ENCODE assay signal across 23 mouse cellular contexts in the genomic region with DNA sequence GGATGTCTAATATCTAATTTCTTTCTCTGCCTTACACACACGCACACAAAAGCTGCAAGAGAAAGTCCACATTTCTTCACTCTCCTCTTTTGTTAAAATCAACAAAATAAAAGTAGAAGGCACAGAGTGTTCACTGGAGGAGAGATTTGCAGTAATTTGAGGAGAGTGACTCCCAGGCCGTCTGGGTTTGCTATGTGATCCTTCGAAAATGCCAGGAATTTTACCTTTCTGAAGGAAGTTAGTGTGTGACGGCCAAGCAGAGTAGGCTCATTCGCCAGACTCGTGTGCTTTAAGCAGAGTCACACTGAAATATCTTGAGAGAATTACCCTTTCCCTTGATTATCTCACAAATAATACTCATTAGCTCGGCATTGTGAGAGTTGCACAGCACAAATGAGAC.
DNase-seq lines count a peak whose midpoint lies in the region; ATAC-seq and TF ChIP-seq lines count a peak whose summit lies in the region.
"Had no signal": no experiment of that assay in that cellular context is flagged by ENCODE, and none has a peak within 500 bp of the region (broad histone marks: within the 10 kb centered on the region; RNA-seq: fewer than 3 reads in every experiment).

No protein-coding gene starts in this region.

- no peaks in the 10 kb centered on the region for H3K27me3 ChIP-seq in lung, embryonic 14.5 days (ENCODE audit: insufficient read depth, low read length)
- no peaks in the 10 kb centered on the region for H3K27me3 ChIP-seq in lung, postnatal 0 days (replicated peaks; ENCODE audit: insufficient read depth, low read length)
- no peaks in the 10 kb centered on the region for H3K27me3 ChIP-seq in limb, embryonic 12.5 days
- H3K27me3 ChIP-seq: heart, embryonic 13.5 days; hindbrain, embryonic 12.5 days; liver, embryonic 13.5 days; megakaryocyte, embryonic 14.5 days; midbrain, embryonic 15.5 days; neural tube, embryonic 12.5 days had no signal

- no peak for ATAC-seq in lung, embryonic 14.5 days (ENCODE audit: insufficient read depth)
- ATAC-seq in lung, postnatal 0 days, result no peak
- no peak for ATAC-seq in limb, embryonic 12.5 days (ENCODE audit: insufficient number of reproducible peaks, insufficient read depth, low FRiP score, low TSS enrichment, low read depth)
- ATAC-seq in megakaryocyte-erythroid progenitor cell, adult 5-6 weeks (replicated peaks; ENCODE audit: low FRiP score, low TSS enrichment, poor library complexity, severe bottlenecking), result no peak
- ATAC-seq: intestine, postnatal 0 days; midbrain, embryonic 15.5 days had no signal

- peak; percentile 61 for DNase-seq in embryo, embryonic 10 days (ENCODE audit: low spot score)
- no peak for DNase-seq in embryo, embryonic 9.5 days (ENCODE audit: extremely low spot score)
- DNase-seq in lung, embryonic 14.5 days, result peak; percentile 25
- DNase-seq in lung, postnatal 0 days (ENCODE audit: low spot score), result no peak
- DNase-seq in adrenal gland, postnatal 25 days, result no peak
- DNase-seq: adrenal gland, postnatal 14 days; cerebellum, adult 9-10 months; gastrocnemius, postnatal 25 days; heart, adult 2 months; heart, postnatal 14 days; liver, embryonic 13.5 days; lung, adult 2 months; lung, postnatal 36 days; right cerebral cortex, postnatal 4 days; thymus, postnatal 25 days had no signal

- no peak overlapping the region for H3K27ac ChIP-seq in lung, embryonic 14.5 days (ENCODE audit: low read depth)
- H3K27ac ChIP-seq in lung, postnatal 0 days (ENCODE audit: low read length), result no peak overlapping the region
- H3K27ac ChIP-seq in limb, embryonic 12.5 days, result 0 out of 2 replicates have a peak overlapping the region, but pooled peaks have one; percentile 2
- H3K27ac ChIP-seq: heart, adult 2 months; heart, embryonic 13.5 days; hindbrain, embryonic 12.5 days; liver, embryonic 13.5 days; midbrain, embryonic 15.5 days; neural tube, embryonic 12.5 days had no signal

- no peaks in the 10 kb centered on the region for H3K36me3 ChIP-seq in lung, embryonic 14.5 days (ENCODE audit: insufficient read depth)
- H3K36me3 ChIP-seq in lung, postnatal 0 days (ENCODE audit: insufficient read depth, low read length), result no peaks in the 10 kb centered on the region
- H3K36me3 ChIP-seq in limb, embryonic 12.5 days, result no peaks in the 10 kb centered on the region
- H3K36me3 ChIP-seq: heart, embryonic 13.5 days; hindbrain, embryonic 12.5 days; liver, embryonic 13.5 days; midbrain, embryonic 15.5 days; neural tube, embryonic 12.5 days had no signal

- H3K4me3 ChIP-seq in lung, embryonic 14.5 days (ENCODE audit: low read depth, low read length), result no peak overlapping the region
- no peak overlapping the region for H3K4me3 ChIP-seq in lung, postnatal 0 days (ENCODE audit: low read depth, low read length)
- no peak overlapping the region for H3K4me3 ChIP-seq in limb, embryonic 12.5 days (replicated peaks)
- H3K4me3 ChIP-seq: heart, adult 2 months; heart, embryonic 13.5 days; hindbrain, embryonic 12.5 days; liver, embryonic 13.5 days; megakaryocyte, embryonic 14.5 days; midbrain, embryonic 15.5 days; neural tube, embryonic 12.5 days had no signal

- H3K4me1 ChIP-seq in lung, embryonic 14.5 days (ENCODE audit: insufficient read depth), result no peaks in the 10 kb centered on the region
- no peaks in the 10 kb centered on the region for H3K4me1 ChIP-seq in lung, postnatal 0 days (ENCODE audit: insufficient read depth, low read depth, low read length)
- H3K4me1 ChIP-seq in limb, embryonic 12.5 days (replicated peaks), result no peaks in the 10 kb centered on the region
- H3K4me1 ChIP-seq: heart, embryonic 13.5 days; hindbrain, embryonic 12.5 days; liver, embryonic 13.5 days; megakaryocyte, embryonic 14.5 days; midbrain, embryonic 15.5 days; neural tube, embryonic 12.5 days had no signal

- 40% methylated on average over 7 of the region's 7 CpGs for WGBS in lung, embryonic 14.5 days
- 49% methylated on average over 7 of the region's 7 CpGs for WGBS in lung, postnatal 0 days
- WGBS in limb, embryonic 12.5 days, result 25% methylated on average over 7 of the region's 7 CpGs

- H3K9ac ChIP-seq in lung, embryonic 14.5 days, result no peak overlapping the region
- no peak overlapping the region for H3K9ac ChIP-seq in lung, postnatal 0 days (replicated peaks; ENCODE audit: low read depth)
- no peak overlapping the region for H3K9ac ChIP-seq in limb, embryonic 12.5 days (replicated peaks)
- H3K9ac ChIP-seq: heart, embryonic 13.5 days; hindbrain, embryonic 12.5 days; liver, embryonic 13.5 days; midbrain, embryonic 15.5 days; neural tube, embryonic 12.5 days had no signal

- TF ChIP-seq CTCF in lung, embryonic 14.5 days (IDR thresholded peaks at IDR 0.05; ENCODE audit: low read depth), result no peak
- TF ChIP-seq CTCF in lung, postnatal 0 days (IDR thresholded peaks at IDR 0.05), result no peak

- H3K9me3 ChIP-seq in lung, embryonic 14.5 days (ENCODE audit: low read depth, low read length), result no peaks in the 10 kb centered on the region
- H3K9me3 ChIP-seq in lung, postnatal 0 days (ENCODE audit: low read length), result no peaks in the 10 kb centered on the region
- H3K9me3 ChIP-seq in limb, embryonic 12.5 days, result no peaks in the 10 kb centered on the region
- H3K9me3 ChIP-seq: heart, embryonic 13.5 days; hindbrain, embryonic 12.5 days; liver, embryonic 13.5 days; midbrain, embryonic 15.5 days; neural tube, embryonic 12.5 days had no signal

- no peak overlapping the region for H3K4me2 ChIP-seq in lung, embryonic 14.5 days
- no peak overlapping the region for H3K4me2 ChIP-seq in lung, postnatal 0 days (replicated peaks; ENCODE audit: low read depth, low read length)
- no peak overlapping the region for H3K4me2 ChIP-seq in limb, embryonic 12.5 days
- H3K4me2 ChIP-seq: heart, embryonic 13.5 days; hindbrain, embryonic 12.5 days; liver, embryonic 13.5 days; midbrain, embryonic 15.5 days; neural tube, embryonic 12.5 days had no signal

- no peak for TF ChIP-seq EP300 in lung, postnatal 0 days (IDR thresholded peaks at IDR 0.05)

Comparison
In these comparisons a context has a peak if more than half of its experiments do, and no peak if none do; other contexts are left out.
1. DNase-seq: peak in embryo, embryonic 10 days (single experiment) and lung, embryonic 14.5 days (single experiment); none in embryo, embryonic 9.5 days (single experiment), lung, postnatal 0 days (single experiment) and adrenal gland, postnatal 25 days (single experiment).